Mouse (Mus musculus) heart, postnatal 0 days (tissue): ENCODE data around the gene BC017158. TPM values are rescaled to one million over a fixed set of nuclear protein-coding genes. Genes with fewer than 3 reads are reported as not detected.
A peak's percentile ranks its signal among the peaks of the same experiment; 100 is the strongest.

Source experiments
- ATAC-seq: fragments of 200-750 bp; cut with Nextera tagmentation; 2 replicates; pipeline ENCODE4 v1.8.0; 2017; ENCODE audit warnings: low read depth, moderate number of reproducible peaks, moderate library complexity; ENCODE audit not compliant: insufficient read depth
- DNase-seq: peaks from one replicate; pipeline ENCODE4 v3.0.0-alpha.2; 2016; ENCODE audit warnings: low spot score
- H3K27ac ChIP-seq: fragments of 300-500 bp; sonication (generic); 2 replicates; pipeline ENCODE4 v1.5.1; 2014; ENCODE audit warnings: low read depth, mild to moderate bottlenecking
- H3K27me3 ChIP-seq: fragments of 300-500 bp; sonication (generic); 2 replicates; pipeline ENCODE4 v1.6.1; 2014; ENCODE audit warnings: low read length, mixed read lengths; ENCODE audit not compliant: control insufficient read depth, insufficient read depth
- H3K36me3 ChIP-seq: fragments of 300-500 bp; sonication (generic); replicated peaks from 2 replicates; pipeline ENCODE4 v1.6.1; 2014; ENCODE audit warnings: low read length, mixed read lengths; ENCODE audit not compliant: control insufficient read depth, insufficient read depth
- H3K4me1 ChIP-seq: fragments of 300-500 bp; sonication (generic); 2 replicates; pipeline ENCODE4 v1.6.1; 2014; ENCODE audit warnings: antibody characterized with exemption; ENCODE audit not compliant: control insufficient read depth, insufficient read depth
- H3K4me2 ChIP-seq: fragments of 300-500 bp; sonication (generic); 2 replicates; pipeline ENCODE4 v1.6.1; 2014; ENCODE audit warnings: low read depth, mild to moderate bottlenecking, low read length, moderate library complexity
- H3K4me3 ChIP-seq: fragments of 300-500 bp; sonication (generic); 2 replicates; pipeline ENCODE4 v1.5.1; 2014; ENCODE audit warnings: low read depth, low read length
- H3K9ac ChIP-seq: fragments of 300-500 bp; sonication (generic); replicated peaks from 2 replicates; pipeline ENCODE4 v1.6.1; 2014; ENCODE audit warnings: low read depth, low read length, mixed read lengths
- H3K9me3 ChIP-seq: fragments of 300-500 bp; sonication (generic); replicated peaks from 2 replicates; pipeline ENCODE4 v1.6.1; 2016; ENCODE audit warnings: low read length; ENCODE audit not compliant: control insufficient read depth
- CTCF ChIP-seq: IDR thresholded peaks from 2 replicates; pipeline ENCODE4 v1.5.1; 2016; ENCODE audit warnings: antibody characterized with exemption, control low read depth, low read depth
- EP300 ChIP-seq: IDR thresholded peaks from 2 replicates; pipeline ENCODE4 v1.6.1; 2016; ENCODE audit warnings: antibody characterized with exemption, low read depth
- WGBS: fragments of 180-500 bp; shearing (Covaris S2); extraction: QIAGEN DNeasy Blood & Tissue Kit; methylation state at CpG from one replicate; pipeline ENCODE4 v1.1.7; 2014; 5-methylcytosine and 5-hydroxymethylcytosine counted together
- polyA plus RNA-seq: library from polyadenylated mRNA; unstranded; fragments of >200 nt; fragmentation: Nextera tagmentation; extraction: Ambion mirVana; gene quantifications from 2 replicates; pipeline ENCODE4 v1.2.1, GENCODE M21; 2015
- total RNA-seq: library from RNA; depleted of rRNA; stranded (reverse); fragments of >200 nt; gene quantifications from 2 replicates; pipeline ENCODE4 v1.2.3, GENCODE M21; 2014; ENCODE audit warnings: low replicate concordance

BC017158 gene
- total and polyA plus RNA-seq, 2 experiments from 2014 or later: 5.8 to 22.4 TPM

GRCm38 (mm10) chr7:128254978-128255377 lies 43.0 kb downstream of the BC017158 start:
- no peak overlapping the region for H3K9ac ChIP-seq
- H3K4me2 ChIP-seq: no peak overlapping the region

GRCm38 (mm10) chr7:128252609-128253008 lies 45.4 kb downstream of the BC017158 start:
- no peak overlapping the region for H3K27ac ChIP-seq
- H3K4me1 ChIP-seq: peaks cover 25% of the 10 kb centered on the region
- no peaks in the 10 kb centered on the region for H3K9me3 ChIP-seq
- no peak overlapping the region for H3K4me3 ChIP-seq
- H3K36me3 ChIP-seq: peaks cover 52% of the 10 kb centered on the region
- no peak overlapping the region for H3K4me2 ChIP-seq
- TF ChIP-seq CTCF (no peak), EP300 (no peak)
- no peak for ATAC-seq
- WGBS: 40% methylated on average over 24 of the region's 24 CpGs
- no peaks in the 10 kb centered on the region for H3K27me3 ChIP-seq
- DNase-seq: no peak
- H3K9ac ChIP-seq: no peak overlapping the region

More at GRCm38 (mm10) chr7:128254978-128255377, 43.0 kb downstream of the BC017158 start:
- 65% methylated on average over 2 of the region's 2 CpGs for WGBS
- ATAC-seq (no peak), DNase-seq (no peak)
- Histone ChIP-seq H3K36me3 (peaks cover 40% of the 10 kb centered on the region), H3K4me3 (no peak overlapping the region), H3K9me3 (no peaks in the 10 kb centered on the region), H3K4me1 (peaks cover 17% of the 10 kb centered on the region; the same call in 1 of the 2 replicates), H3K27me3 (no peaks in the 10 kb centered on the region), H3K27ac (no peak overlapping the region)
- no peak for TF ChIP-seq CTCF
- no peak for TF ChIP-seq EP300

GRCm38 (mm10) chr7:128251946-128252345 lies 46.0 kb downstream of the BC017158 start:
- Histone ChIP-seq H3K4me1 (peaks cover 19% of the 10 kb centered on the region), H3K27ac (no peak overlapping the region), H3K4me3 (no peak overlapping the region), H3K27me3 (no peaks in the 10 kb centered on the region), H3K9me3 (no peaks in the 10 kb centered on the region), H3K36me3 (peaks cover 52% of the 10 kb centered on the region), H3K4me2 (no peak overlapping the region), H3K9ac (no peak overlapping the region)
- no peak for DNase-seq
- TF ChIP-seq CTCF (no peak), EP300 (no peak)
- ATAC-seq: no peak
- 70% methylated on average over 12 of the region's 12 CpGs for WGBS

GRCm38 (mm10) chr7:128249998-128250397 lies 48.0 kb downstream of the BC017158 start:
- Histone ChIP-seq H3K36me3 (peaks cover 53% of the 10 kb centered on the region), H3K9me3 (no peaks in the 10 kb centered on the region)
- WGBS: 78% methylated on average over 5 of the region's 5 CpGs

GRCm38 (mm10) chr7:128248081-128249042 lies 49.6 kb downstream of the BC017158 start:
- H3K27ac ChIP-seq: no peak overlapping the region
- peak overlapping the region; percentile 92 for H3K9ac ChIP-seq
- no peaks in the 10 kb centered on the region for H3K27me3 ChIP-seq
- no peaks in the 10 kb centered on the region for H3K9me3 ChIP-seq
- TF ChIP-seq CTCF: no peak
- TF ChIP-seq EP300: no peak
- H3K4me3 ChIP-seq: peak overlapping the region; percentile 82
- peaks cover 56% of the 10 kb centered on the region for H3K36me3 ChIP-seq
- 52% methylated on average over 10 of the region's 10 CpGs for WGBS
- peaks cover 18% of the 10 kb centered on the region for H3K4me1 ChIP-seq
- peak overlapping the region; percentile 76 for H3K4me2 ChIP-seq
- ATAC-seq (no peak), DNase-seq (no peak)

More at GRCm38 (mm10) chr7:128249998-128250397, 48.0 kb downstream of the BC017158 start:
- Histone ChIP-seq H3K4me2 (no peak overlapping the region), H3K4me3 (no peak overlapping the region), H3K4me1 (peaks cover 18% of the 10 kb centered on the region), H3K27ac (no peak overlapping the region), H3K9ac (no peak overlapping the region), H3K27me3 (no peaks in the 10 kb centered on the region)
- TF ChIP-seq CTCF: no peak
- no peak for ATAC-seq
- no peak for DNase-seq
